Mouse (Mus musculus) ES-E14 (cell line): Measurements from ENCODE around the gene Bcr. TPM values are rescaled to one million over a fixed set of nuclear protein-coding genes. Genes with fewer than 3 reads are reported as not detected.

Experiments
- DNase-seq: peaks from one replicate; pipeline ENCODE4 v3.0.0-alpha.2; 2013; ENCODE audit warnings: low read depth, low spot score
- H3K27ac ChIP-seq: 2 replicates; pipeline ENCODE4 v1.5.1; 2012; ENCODE audit warnings: low read depth, mild to moderate bottlenecking, low read length, moderate library complexity, mixed read lengths; ENCODE audit not compliant: poor library complexity, insufficient read depth, severe bottlenecking
- H3K36me3 ChIP-seq: 2 replicates; pipeline ENCODE4 v1.6.1; 2012; ENCODE audit warnings: mild to moderate bottlenecking, low read length, moderate library complexity, mixed read lengths; ENCODE audit not compliant: control insufficient read depth, poor library complexity, insufficient read depth, severe bottlenecking
- H3K4me1 ChIP-seq, 2 experiments: fragments of 150-350 bp in 1 of 2; sonication (generic) in 1 of 2; 2 replicates each; pipeline ENCODE4 v1.6.1; 2012; ENCODE audit warnings: low read length in 2 of 2, mild to moderate bottlenecking in 1 of 2, mixed read lengths in 1 of 2; ENCODE audit not compliant: control insufficient read depth in 2 of 2, insufficient read depth in 2 of 2, poor library complexity in 1 of 2
- H3K4me3 ChIP-seq, 2 experiments: fragments of 150-350 bp in 1 of 2; sonication (generic) in 1 of 2; 2 replicates each; pipeline ENCODE4 v1.5.1; 2012; ENCODE audit warnings: low read length in 2 of 2, low read depth in 1 of 2, mild to moderate bottlenecking in 1 of 2, mixed read lengths in 1 of 2; ENCODE audit not compliant: insufficient read depth in 1 of 2, poor library complexity in 1 of 2, severe bottlenecking in 1 of 2
- H3K9ac ChIP-seq: 2 replicates; pipeline ENCODE4 v1.6.1; 2012; ENCODE audit warnings: low read depth, mild to moderate bottlenecking, low read length, mixed read lengths; ENCODE audit not compliant: poor library complexity, insufficient read depth, severe bottlenecking
- H3K9me3 ChIP-seq: fragments of 150-350 bp; sonication (generic); 2 replicates; pipeline ENCODE4 v1.6.1; 2012; ENCODE audit warnings: low read depth, mild to moderate bottlenecking, low read length; ENCODE audit not compliant: control insufficient read depth, insufficient read depth
- CHD2 ChIP-seq: IDR thresholded peaks from 2 replicates; pipeline ENCODE4 v1.6.1; 2014; ENCODE audit warnings: mild to moderate bottlenecking, low read depth, low read length, inconsistent platforms
- HCFC1 ChIP-seq: IDR thresholded peaks from 2 replicates; pipeline ENCODE4 v1.6.1; 2012; ENCODE audit warnings: low read length, inconsistent platforms, borderline replicate concordance; ENCODE audit not compliant: insufficient read depth
- MAFK ChIP-seq: IDR thresholded peaks from 2 replicates; pipeline ENCODE4 v1.6.1; 2014; ENCODE audit warnings: mild to moderate bottlenecking, low read depth, low read length, inconsistent platforms; ENCODE audit not compliant: insufficient read depth
- ZC3H11A ChIP-seq: IDR thresholded peaks from 2 replicates; pipeline ENCODE4 v1.6.1; 2012; ENCODE audit warnings: low read depth, mild to moderate bottlenecking, inconsistent platforms, low read length, borderline replicate concordance
- ZNF384 ChIP-seq: IDR thresholded peaks from 2 replicates; pipeline ENCODE4 v1.6.1; 2012; ENCODE audit warnings: low read depth, low read length, inconsistent platforms
- in situ Hi-C, 2 experiments: fragments of 600-800 bp; cut with MboI; formaldehyde crosslinking; loops; one replicate each; pipeline ENCODE4 v1.15.1; 2025; ENCODE audit warnings: low sequenced_read_pairs in 2 of 2, inconsistent platforms in 1 of 2; ENCODE audit not compliant: unreplicated experiment in 2 of 2
- total RNA-seq: library from RNA; depleted of rRNA; stranded (reverse); fragments of 300-350 nt; gene quantifications from 2 replicates; pipeline ENCODE4 v1.2.3, GENCODE M21; 2012

Bcr gene
- total RNA-seq, 1 experiment: 19.5 TPM

DNA sequence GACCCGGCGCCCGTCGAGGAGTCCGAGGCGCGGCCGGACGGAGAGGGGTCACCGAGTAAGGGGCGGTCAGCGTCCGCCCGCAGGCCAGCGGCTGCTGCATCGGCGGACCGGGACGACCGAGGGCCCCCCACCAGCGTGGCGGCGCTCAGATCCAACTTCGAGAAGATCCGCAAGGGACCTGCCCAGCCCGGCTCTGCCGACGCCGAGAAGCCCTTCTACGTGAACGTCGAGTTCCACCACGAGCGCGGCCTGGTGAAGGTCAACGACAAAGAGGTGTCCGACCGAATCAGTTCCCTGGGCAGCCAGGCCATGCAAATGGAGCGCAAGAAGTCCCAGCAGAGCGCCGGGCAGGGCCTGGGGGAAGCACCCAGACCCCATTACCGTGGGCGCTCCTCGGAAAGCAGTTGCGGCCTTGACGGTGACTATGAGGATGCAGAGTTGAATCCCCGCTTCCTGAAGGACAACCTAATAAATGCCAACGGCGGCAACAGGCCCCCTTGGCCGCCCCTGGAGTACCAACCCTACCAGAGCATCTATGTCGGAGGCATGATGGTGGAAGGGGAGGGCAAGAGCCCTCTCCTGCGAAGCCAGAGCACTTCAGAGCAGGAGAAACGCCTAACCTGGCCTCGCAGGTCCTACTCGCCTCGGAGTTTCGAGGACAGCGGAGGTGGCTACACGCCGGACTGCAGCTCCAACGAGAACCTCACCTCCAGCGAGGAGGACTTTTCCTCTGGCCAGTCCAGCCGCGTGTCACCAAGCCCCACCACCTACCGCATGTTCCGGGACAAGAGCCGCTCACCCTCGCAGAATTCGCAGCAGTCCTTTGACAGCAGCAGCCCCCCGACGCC is 1.2 kb downstream of the Bcr start:
- peak overlapping the region; percentile 69 for H3K9ac ChIP-seq
- in situ Hi-C loops: no loop called here
- no peaks in the 10 kb centered on the region for H3K9me3 ChIP-seq
- H3K4me1 ChIP-seq: peaks cover 0 to 7% of the 10 kb centered on the region in 2 experiments; a peak in 2 of 4 replicates
- DNase-seq: no peak
- H3K4me3 ChIP-seq: peak overlapping the region; percentile 73 to 88
- no peak overlapping the region for H3K27ac ChIP-seq
- H3K36me3 ChIP-seq: no peaks in the 10 kb centered on the region
- no peak for TF ChIP-seq CHD2
- no peak for TF ChIP-seq MAFK
- TF ChIP-seq ZC3H11A: no peak
- no peak for TF ChIP-seq HCFC1
- no peak for TF ChIP-seq ZNF384

DNA sequence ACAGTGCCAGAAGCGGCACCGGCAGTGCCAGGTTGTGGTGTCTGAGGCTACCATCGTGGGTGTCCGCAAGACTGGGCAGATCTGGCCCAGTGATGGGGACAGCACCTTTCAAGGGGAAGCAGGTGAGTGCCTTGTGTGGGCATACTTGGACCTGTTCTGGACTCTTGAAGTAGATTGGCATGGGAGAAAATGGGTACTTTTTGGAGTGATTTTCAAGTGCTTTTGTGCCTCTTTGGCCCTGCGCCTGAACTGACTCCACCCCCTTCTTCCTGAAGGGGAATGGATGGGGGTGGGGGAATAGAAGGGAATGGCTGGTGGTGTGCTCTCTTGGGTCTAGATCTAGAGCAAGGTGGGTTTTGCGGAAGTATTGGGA is 1.8 kb downstream of the Bcr start:
- Histone ChIP-seq H3K9me3 (no peaks in the 10 kb centered on the region), H3K9ac (no peak overlapping the region), H3K27ac (no peak overlapping the region), H3K36me3 (no peaks in the 10 kb centered on the region), H3K4me3 (peak overlapping the region; percentile 73 to 88; a peak in 3 of 4 replicates), H3K4me1 (peaks cover 0 to 7% of the 10 kb centered on the region in 2 experiments; a peak in 2 of 4 replicates)
- TF ChIP-seq MAFK (no peak), HCFC1 (no peak), CHD2 (no peak), ZC3H11A (no peak), ZNF384 (no peak)
- no peak for DNase-seq
- in situ Hi-C loops: no loop called here

DNA sequence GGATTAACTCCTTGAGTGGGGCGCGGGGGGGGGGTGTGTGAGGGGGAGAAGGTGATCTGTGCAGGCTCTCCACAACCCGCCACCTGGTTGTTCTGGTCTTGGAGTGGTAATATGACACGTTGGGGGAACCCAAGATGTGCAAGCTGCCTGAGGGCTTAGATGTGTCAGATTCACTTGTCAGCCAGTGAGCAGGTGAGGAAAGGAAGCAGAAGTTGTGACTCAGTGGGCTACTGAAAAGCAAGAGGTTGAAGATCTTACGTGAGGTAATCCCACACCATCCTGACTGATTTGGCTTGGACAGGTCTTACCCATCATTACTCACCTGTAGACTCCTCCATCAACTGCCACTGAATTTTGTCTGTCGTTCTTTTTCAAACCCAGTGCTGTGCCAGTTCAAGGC is 2.2 kb downstream of the Bcr start:
- Histone ChIP-seq H3K27ac (no peak overlapping the region), H3K36me3 (no peaks in the 10 kb centered on the region), H3K4me3 (no peak overlapping the region), H3K9ac (no peak overlapping the region), H3K4me1 (peaks cover 0 to 10% of the 10 kb centered on the region in 2 experiments; a peak in 2 of 4 replicates), H3K9me3 (no peaks in the 10 kb centered on the region)
- no peak for TF ChIP-seq CHD2
- DNase-seq: no peak
- in situ Hi-C loops: no loop called here

DNA sequence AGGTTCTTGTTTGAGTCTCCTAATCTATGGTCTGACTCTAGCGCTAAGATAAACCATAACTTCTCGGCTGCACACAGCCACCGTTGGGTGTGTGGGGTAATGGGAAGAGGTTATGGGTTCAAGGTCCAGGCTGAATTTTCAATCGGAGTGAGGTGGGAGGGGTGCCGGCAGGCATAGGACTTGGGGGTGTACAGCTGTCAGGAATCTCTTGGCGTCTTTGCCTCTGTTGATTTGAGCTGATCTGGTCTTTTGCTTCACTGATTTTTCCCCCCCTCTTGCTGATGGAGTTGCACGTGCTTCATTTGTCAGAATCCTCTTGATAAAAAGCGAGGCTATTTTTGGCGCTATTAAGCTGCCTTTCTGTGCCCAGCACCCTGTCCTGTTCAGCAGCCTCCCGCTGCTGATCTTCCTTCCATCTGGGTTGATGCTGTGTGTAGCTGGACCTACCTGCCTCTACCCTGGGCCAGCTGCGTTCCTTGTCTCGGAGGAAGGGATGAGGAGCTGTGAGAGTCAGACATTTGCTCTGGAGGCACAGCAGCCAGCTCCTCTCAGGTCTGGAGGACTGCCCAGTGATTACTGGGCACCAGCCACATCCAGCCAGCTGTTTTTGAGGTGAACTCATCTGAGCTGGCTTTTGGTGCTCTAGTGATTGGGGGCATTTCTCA is 3.0 kb downstream of the Bcr start:
- no peak overlapping the region for H3K9ac ChIP-seq
- H3K9me3 ChIP-seq: no peaks in the 10 kb centered on the region
- no peak for DNase-seq
- H3K4me3 ChIP-seq: no peak overlapping the region
- no peak overlapping the region for H3K27ac ChIP-seq
- peaks cover 0 to 13% of the 10 kb centered on the region in 2 experiments; a peak in 2 of 4 replicates for H3K4me1 ChIP-seq
- TF ChIP-seq CHD2 (no peak), ZNF384 (no peak), HCFC1 (no peak), MAFK (no peak), ZC3H11A (no peak)
- no peaks in the 10 kb centered on the region for H3K36me3 ChIP-seq
- in situ Hi-C loops: no loop called here
